Mouse (Mus musculus): ENCODE measurements around the gene Ankrd34a. TPM values are rescaled to one million over a fixed set of nuclear protein-coding genes. Genes with fewer than 3 reads are reported as not detected.

Ankrd34a gene
- polyA plus RNA-seq, 1 experiment from 2014 or later: 6.8 TPM

DNA sequence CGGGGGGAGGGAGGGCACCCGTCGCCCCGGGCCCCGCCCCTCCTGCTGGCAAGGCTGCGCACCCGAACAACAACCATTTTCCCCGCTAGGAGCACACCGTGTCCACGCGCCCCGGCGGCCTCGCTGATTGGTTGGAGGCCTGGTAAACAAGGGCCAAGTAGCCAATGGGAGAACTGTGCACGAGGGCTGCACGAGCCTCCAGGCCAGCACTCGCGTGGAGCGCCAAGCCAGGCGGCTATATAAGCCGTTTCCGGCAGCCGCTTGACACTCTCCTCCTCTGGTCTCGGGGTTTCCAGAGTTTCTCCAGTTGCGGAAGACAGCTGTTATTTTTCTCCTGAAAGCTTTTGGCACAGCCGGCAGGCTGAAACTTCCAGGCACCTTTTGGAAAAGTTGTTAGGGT lies 38.7 kb upstream of the Ankrd34a start, which contains the start of gene Txnip:
Gene Txnip (plus strand): TSS at position 264 of the 400 bp plus-strand sequence.
- Histone ChIP-seq H3K27ac (peak within 1 kb of the TSS; percentile 92), H3K4me3 (peak within 1 kb of the TSS; percentile 83), H3K27me3 (ENCODE audit: insufficient read depth, poor library complexity, severe bottlenecking) (no peaks in the 10 kb centered on the region), H3K9me3 (no peaks in the 10 kb centered on the region), H3K36me3 (peaks cover 28% of the 10 kb centered on the region), H3K4me1 (peaks cover 45% of the 10 kb centered on the region)
- under 1% methylated on average over 26 of the region's 26 CpGs for WGBS
- peak; percentile 100 for DNase-seq (ENCODE audit: low spot score)

DNA sequence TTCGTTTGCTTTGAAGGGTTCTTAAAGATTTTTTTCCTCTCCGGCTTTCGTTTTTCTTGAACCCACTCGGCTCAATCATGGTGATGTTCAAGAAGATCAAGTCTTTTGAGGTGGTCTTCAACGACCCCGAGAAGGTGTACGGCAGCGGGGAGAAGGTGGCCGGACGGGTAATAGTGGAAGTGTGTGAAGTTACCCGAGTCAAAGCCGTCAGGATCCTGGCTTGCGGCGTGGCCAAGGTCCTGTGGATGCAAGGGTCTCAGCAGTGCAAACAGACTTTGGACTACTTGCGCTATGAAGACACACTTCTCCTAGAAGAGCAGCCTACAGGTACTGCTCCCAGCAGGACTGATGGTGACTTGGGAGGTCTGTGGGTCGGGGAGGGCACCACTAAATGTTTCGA lies 38.3 kb upstream of the Ankrd34a start:
- Histone ChIP-seq H3K36me3 (peaks cover 28% of the 10 kb centered on the region), H3K4me1 (peaks cover 45% of the 10 kb centered on the region), H3K27me3 (ENCODE audit: insufficient read depth, poor library complexity, severe bottlenecking) (no peaks in the 10 kb centered on the region), H3K27ac (peak overlapping the region; percentile 92), H3K4me3 (peak overlapping the region; percentile 83), H3K9me3 (no peaks in the 10 kb centered on the region)
- 0% methylated on average over 17 of the region's 17 CpGs for WGBS
- DNase-seq (ENCODE audit: low spot score): no peak

DNA sequence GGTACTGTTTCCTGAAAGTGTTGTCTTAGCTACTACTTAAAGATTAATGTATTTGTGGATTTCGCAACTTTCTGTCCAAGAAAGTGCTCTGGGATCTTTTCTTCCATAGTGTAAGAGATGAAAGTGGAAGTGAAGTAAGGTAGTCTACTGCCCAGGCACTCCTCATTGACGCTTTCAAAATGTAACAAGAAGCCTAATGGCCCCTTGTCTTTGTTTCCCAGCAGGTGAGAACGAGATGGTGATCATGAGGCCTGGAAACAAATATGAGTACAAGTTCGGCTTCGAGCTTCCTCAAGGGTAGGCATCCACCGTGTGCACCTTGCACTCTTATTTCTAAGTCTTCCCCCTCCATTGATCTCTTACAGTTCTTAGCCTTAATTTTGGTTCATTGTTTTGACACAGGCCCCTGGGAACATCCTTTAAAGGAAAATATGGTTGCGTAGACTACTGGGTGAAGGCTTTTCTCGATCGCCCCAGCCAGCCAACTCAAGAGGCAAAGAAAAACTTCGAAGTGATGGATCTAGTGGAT lies 37.7 kb upstream of the Ankrd34a start:
- Histone ChIP-seq H3K4me3 (peak overlapping the region; percentile 83), H3K27ac (peak overlapping the region; percentile 92), H3K9me3 (no peaks in the 10 kb centered on the region), H3K4me1 (peaks cover 47% of the 10 kb centered on the region), H3K27me3 (ENCODE audit: insufficient read depth, poor library complexity, severe bottlenecking) (no peaks in the 10 kb centered on the region), H3K36me3 (peaks cover 28% of the 10 kb centered on the region)
- WGBS: 36% methylated on average over 10 of the region's 10 CpGs
- no peak for DNase-seq (ENCODE audit: low spot score)

DNA sequence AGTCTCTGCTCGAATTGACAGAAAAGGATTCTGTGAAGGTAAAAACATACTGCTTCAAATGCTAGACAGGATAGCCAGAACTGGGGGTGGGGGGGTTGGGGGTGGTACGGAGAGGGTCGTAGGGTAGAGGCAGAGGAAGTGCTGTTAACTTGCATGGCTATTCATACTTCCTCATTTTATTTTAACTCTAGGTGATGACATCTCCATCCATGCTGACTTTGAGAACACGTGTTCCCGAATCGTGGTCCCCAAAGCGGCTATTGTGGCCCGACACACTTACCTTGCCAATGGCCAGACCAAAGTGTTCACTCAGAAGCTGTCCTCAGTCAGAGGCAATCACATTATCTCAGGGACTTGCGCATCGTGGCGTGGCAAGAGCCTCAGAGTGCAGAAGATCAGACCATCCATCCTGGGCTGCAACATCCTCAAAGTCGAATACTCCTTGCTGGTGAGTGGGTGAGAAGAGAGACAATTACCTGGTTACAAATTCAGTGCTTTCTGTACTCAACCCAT lies 37.0 kb upstream of the Ankrd34a start:
- Histone ChIP-seq H3K27me3 (ENCODE audit: insufficient read depth, poor library complexity, severe bottlenecking) (no peaks in the 10 kb centered on the region), H3K4me3 (peak overlapping the region; percentile 83), H3K36me3 (peaks cover 28% of the 10 kb centered on the region), H3K9me3 (no peaks in the 10 kb centered on the region), H3K4me1 (peaks cover 54% of the 10 kb centered on the region), H3K27ac (peak overlapping the region; percentile 92)
- no peak for DNase-seq (ENCODE audit: low spot score)
- 67% methylated on average over 12 of the region's 12 CpGs for WGBS

DNA sequence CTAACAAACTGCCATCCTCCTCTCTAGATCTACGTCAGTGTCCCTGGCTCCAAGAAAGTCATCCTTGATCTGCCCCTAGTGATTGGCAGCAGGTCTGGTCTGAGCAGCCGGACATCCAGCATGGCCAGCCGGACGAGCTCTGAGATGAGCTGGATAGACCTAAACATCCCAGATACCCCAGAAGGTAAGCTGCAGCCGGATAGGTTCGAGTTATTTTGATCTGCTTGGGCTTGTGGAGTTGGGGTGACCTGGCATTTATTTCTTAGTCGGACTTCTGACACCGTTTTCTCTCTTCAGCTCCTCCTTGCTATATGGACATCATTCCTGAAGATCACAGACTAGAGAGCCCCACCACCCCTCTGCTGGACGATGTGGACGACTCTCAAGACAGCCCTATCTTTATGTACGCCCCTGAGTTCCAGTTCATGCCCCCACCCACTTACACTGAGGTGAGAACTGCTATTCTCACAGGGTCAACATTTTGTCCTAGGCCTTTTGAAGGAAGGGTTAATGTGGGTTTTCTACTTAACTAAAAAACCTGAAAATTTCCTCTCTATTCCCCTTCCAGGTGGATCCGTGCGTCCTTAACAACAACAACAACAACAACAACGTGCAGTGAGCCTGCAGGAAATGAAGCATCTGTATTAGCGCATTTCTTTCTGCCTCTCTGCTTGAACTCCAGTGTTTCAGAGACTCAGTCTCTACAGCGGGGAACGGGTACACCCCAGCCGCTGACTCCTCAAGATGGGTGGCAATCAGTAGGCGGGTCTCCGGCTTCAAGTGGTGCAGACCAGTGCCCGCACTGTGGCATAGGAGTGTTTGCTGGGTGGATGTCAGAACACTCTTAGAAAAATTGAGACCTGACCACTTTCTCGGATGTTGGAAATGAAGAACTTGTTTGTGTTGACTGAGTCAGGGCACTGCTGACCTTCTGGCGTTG lies 36.3 kb upstream of the Ankrd34a start:
- Histone ChIP-seq H3K27ac (peak overlapping the region; percentile 17; the same call in 1 of the 2 replicates), H3K9me3 (no peaks in the 10 kb centered on the region), H3K27me3 (ENCODE audit: insufficient read depth, poor library complexity, severe bottlenecking) (no peaks in the 10 kb centered on the region), H3K4me1 (peaks cover 53% of the 10 kb centered on the region), H3K4me3 (peak overlapping the region; percentile 83), H3K36me3 (peaks cover 28% of the 10 kb centered on the region)
- no peak for DNase-seq (ENCODE audit: low spot score)
- 73% methylated on average over 23 of the region's 23 CpGs for WGBS

DNA sequence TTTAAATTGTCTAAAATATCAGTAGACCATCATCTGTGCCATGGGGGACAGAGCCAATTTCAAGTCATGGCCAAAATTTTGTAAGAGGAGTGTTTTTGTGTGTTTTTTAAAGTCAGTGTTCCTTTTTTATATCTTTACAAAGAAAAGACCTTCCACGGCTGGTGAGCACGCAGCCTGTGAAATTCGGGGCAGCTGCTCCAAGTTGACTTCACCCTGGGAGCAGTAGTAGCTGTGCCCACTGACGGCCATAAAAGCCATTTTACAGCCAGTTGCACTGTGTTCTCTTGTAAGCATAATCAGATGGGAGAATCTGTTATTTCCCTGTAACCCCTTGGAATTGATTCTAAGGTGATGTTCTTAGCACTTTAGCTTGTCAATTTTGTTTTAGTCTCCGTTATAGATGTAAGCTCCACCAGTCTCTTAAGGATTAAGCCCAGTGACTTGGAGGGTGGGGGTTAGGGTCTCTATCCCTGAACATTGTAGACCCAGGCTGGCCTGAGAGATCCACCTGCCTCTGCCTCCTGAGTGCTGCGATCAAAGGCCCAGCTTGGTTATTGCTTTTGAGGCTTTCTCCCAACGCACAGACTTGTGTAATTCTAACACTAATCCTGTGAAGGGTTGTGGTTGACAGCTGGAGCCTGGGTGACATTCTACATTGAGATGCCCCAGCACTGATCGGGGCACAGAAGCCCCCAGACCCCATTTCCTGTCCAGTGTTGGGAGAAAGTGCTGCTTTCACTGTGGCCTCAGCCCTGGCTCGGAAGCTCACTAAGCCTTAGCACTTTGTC lies 35.4 kb upstream of the Ankrd34a start:
- 81% methylated on average over 9 of the region's 9 CpGs for WGBS
- no peaks in the 10 kb centered on the region for H3K9me3 ChIP-seq
- H3K36me3 ChIP-seq: peaks cover 28% of the 10 kb centered on the region
- no peak for DNase-seq (ENCODE audit: low spot score)
- no peaks in the 10 kb centered on the region for H3K27me3 ChIP-seq (ENCODE audit: insufficient read depth, poor library complexity, severe bottlenecking)
- H3K4me3 ChIP-seq: peak overlapping the region; percentile 83
- H3K4me1 ChIP-seq: peaks cover 47% of the 10 kb centered on the region
- H3K27ac ChIP-seq: peak overlapping the region; percentile 54; the same call in 1 of the 2 replicates

DNA sequence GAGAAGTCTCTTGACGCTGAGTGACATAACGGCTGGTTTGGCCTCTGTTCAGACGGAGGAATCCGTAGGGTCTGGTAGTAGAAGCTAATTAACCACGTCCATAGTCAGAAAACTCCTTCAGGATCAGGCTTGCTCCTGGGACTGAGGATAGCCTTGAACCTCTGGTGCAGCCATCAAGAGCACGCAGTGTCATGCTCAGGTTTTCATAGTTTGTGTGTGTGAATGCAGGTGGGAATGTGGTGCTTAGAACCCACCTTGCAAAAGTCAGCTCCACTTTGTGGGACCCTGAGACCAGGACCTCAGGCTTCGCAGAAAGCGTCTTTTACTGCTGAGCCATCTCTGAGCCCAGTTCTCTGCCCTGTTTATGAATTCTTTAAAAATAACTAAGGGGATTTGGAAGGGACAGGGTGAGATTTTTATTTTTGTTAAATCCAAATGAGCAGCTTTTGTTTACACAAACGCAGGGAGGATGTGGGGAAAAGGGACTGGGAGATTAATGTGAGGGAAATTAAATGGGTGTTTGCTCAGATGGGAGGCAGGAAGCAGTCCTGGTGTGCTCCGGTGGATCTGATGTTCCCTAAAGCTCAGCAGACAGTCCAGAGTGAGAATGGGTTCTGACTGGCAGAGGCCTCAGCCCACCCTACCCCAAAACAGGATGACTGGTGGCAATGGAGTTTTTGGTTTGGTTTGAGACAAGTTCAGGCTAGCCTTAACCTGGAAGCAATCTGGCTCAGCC lies 34.3 kb upstream of the Ankrd34a start:
- Histone ChIP-seq H3K36me3 (peaks cover 28% of the 10 kb centered on the region), H3K27ac (no peak overlapping the region; the same call in 1 of the 2 replicates), H3K27me3 (ENCODE audit: insufficient read depth, poor library complexity, severe bottlenecking) (no peaks in the 10 kb centered on the region), H3K4me3 (peak overlapping the region; percentile 2; the same call in 1 of the 2 replicates), H3K4me1 (peaks cover 45% of the 10 kb centered on the region), H3K9me3 (no peaks in the 10 kb centered on the region)
- no peak for DNase-seq (ENCODE audit: low spot score)
- 60% methylated on average over 10 of the region's 10 CpGs for whole genome bisulfite sequencing

DNA sequence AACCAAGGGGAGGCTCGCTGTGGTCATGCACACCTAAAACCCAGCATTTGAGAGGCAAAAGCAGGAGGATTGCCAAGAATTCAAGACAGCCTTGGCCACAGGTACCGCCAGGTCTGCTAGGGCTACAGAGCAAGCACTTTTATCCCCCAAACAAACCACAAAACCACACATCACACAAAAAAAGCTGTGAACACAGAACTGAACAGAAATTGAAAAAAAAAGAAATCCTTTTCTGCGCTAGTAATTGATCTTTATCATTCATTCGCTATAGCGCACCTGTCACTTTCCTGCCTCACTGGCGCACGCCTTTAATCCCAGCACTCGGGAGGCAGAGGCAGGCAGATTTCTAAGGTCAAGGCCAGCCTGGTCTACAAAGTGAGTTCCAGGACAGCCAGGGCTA lies 33.2 kb upstream of the Ankrd34a start:
- WGBS: 94% methylated on average over 8 of the region's 8 CpGs
- Histone ChIP-seq H3K9me3 (no peaks in the 10 kb centered on the region), H3K27ac (no peak overlapping the region), H3K4me3 (no peak overlapping the region), H3K36me3 (peaks cover 28% of the 10 kb centered on the region), H3K27me3 (ENCODE audit: insufficient read depth, poor library complexity, severe bottlenecking) (no peaks in the 10 kb centered on the region), H3K4me1 (peaks cover 45% of the 10 kb centered on the region)
- DNase-seq (ENCODE audit: low spot score): no peak

DNA sequence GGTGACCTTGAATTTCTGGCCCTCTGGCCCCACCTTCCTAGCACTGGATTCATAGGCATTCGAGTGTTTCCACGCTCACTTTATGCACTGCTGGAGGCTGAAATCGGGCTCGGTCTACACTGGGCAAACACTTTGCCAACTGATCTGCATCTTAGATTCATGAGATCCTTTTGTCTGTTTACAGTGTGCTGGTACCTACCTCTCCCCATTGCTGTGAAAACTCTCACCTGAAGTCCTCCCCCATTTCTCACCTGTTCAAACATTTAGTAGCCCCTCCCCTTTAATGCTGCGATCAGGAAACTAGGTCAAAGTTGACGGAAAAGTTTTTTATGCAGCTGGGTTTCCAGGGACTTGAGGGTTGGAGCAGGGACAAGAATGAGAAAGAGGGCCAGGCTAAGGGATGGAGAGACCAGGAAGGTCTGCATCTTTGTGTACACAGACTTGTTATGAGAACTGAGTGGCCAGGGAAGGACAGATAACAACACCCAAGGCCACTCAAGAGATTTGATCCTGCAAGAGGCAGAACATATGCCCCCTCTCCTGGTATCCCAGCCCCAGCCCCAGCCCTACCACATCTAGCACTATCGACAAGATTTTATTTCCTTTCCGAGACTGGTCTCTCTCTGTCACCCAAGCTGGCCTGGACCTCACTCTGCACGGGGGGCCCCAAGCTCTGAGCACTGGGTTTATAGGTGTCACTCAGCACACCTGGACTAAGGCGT lies 32.4 kb upstream of the Ankrd34a start:
- DNase-seq (ENCODE audit: low spot score): no peak
- 56% methylated on average over 10 of the region's 10 CpGs for WGBS
- no peaks in the 10 kb centered on the region for H3K27me3 ChIP-seq (ENCODE audit: insufficient read depth, poor library complexity, severe bottlenecking)
- H3K36me3 ChIP-seq: peaks cover 25% of the 10 kb centered on the region
- H3K4me1 ChIP-seq: peaks cover 48% of the 10 kb centered on the region
- no peak overlapping the region for H3K4me3 ChIP-seq
- H3K27ac ChIP-seq: peak overlapping the region; percentile 72
- H3K9me3 ChIP-seq: no peaks in the 10 kb centered on the region

DNA sequence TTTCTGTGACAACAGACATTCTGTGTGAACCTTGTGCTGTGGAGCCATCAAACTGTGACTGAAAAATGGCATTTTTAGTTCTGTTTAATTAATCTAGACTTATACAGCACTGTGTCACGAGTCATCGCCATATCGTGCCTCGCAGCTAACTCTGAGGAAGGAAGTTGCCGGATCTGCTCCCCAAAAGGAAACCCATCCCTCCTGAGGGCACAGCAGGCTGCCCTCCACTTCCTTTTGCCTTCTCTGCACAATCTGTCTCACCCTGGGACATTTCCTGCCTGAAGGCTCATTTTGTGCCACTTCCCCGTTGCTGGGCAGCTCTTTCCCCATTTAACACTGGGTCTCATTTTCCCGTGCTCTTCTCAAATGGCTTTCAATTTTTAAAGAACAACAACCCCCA lies 31.8 kb upstream of the Ankrd34a start:
- H3K27me3 ChIP-seq (ENCODE audit: insufficient read depth, poor library complexity, severe bottlenecking): no peaks in the 10 kb centered on the region
- peak overlapping the region; percentile 72 for H3K27ac ChIP-seq
- H3K36me3 ChIP-seq: peaks cover 19% of the 10 kb centered on the region
- H3K4me1 ChIP-seq: peaks cover 49% of the 10 kb centered on the region
- no peak overlapping the region for H3K4me3 ChIP-seq
- no peak for DNase-seq (ENCODE audit: low spot score)
- 59% methylated on average over 7 of the region's 7 CpGs for WGBS
- no peaks in the 10 kb centered on the region for H3K9me3 ChIP-seq

DNA sequence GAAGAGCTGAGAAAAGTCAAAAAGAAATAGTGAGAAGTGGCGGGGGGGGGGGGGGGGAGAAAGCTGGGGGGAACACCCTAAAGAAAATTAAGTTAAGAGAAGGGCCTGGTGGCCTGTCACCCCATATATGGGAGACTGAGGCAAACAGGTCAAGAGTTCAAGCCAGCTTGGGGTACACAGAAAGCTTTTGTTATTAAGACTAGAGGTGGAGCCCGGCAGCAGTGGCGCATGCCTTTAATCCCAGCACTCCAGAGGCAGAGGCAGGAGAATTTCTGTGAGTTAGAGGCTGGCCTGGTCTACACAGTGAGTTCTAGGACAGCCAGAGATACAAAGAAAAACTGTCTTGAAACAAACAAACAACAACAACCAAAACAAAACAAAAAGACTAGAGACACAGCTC lies 31.3 kb upstream of the Ankrd34a start:
- peaks cover 14% of the 10 kb centered on the region for H3K36me3 ChIP-seq
- no peak for DNase-seq (ENCODE audit: low spot score)
- H3K9me3 ChIP-seq: no peaks in the 10 kb centered on the region
- peak overlapping the region; percentile 72; the same call in 1 of the 2 replicates for H3K27ac ChIP-seq
- 88% methylated on average over 2 of the region's 3 CpGs for WGBS
- H3K4me1 ChIP-seq: peaks cover 49% of the 10 kb centered on the region
- no peak overlapping the region for H3K4me3 ChIP-seq
- no peaks in the 10 kb centered on the region for H3K27me3 ChIP-seq (ENCODE audit: insufficient read depth, poor library complexity, severe bottlenecking)
